Mouse (Mus musculus) hindbrain, embryonic 16.5 days (tissue): ENCODE measurements around the gene Mboat2. TPM values are rescaled to one million over a fixed set of nuclear protein-coding genes. Genes with fewer than 3 reads are reported as not detected.

ENCODE experiments used
- ATAC-seq: fragments of 200-750 bp; cut with Nextera tagmentation; 2 replicates; pipeline ENCODE4 v1.8.0; 2017; ENCODE audit warnings: moderate TSS enrichment, moderate library complexity
- H3K27ac ChIP-seq: fragments of 300-500 bp; sonication (generic); 2 replicates; pipeline ENCODE4 v1.5.1; 2014; ENCODE audit warnings: low read depth, mild to moderate bottlenecking, control low read depth, low read length, moderate library complexity
- H3K27me3 ChIP-seq: fragments of 300-500 bp; sonication (generic); replicated peaks from 2 replicates; pipeline ENCODE4 v1.6.1; 2014; ENCODE audit warnings: low read length; ENCODE audit not compliant: control insufficient read depth, insufficient read depth
- H3K36me3 ChIP-seq: fragments of 300-500 bp; sonication (generic); 2 replicates; pipeline ENCODE4 v1.6.1; 2014; ENCODE audit warnings: mild to moderate bottlenecking, low read length, moderate library complexity, mixed read lengths; ENCODE audit not compliant: control insufficient read depth, insufficient read depth
- H3K4me1 ChIP-seq: fragments of 300-500 bp; sonication (generic); 2 replicates; pipeline ENCODE4 v1.6.1; 2014; ENCODE audit warnings: low read depth, low read length; ENCODE audit not compliant: control insufficient read depth, insufficient read depth
- H3K4me2 ChIP-seq: fragments of 300-500 bp; sonication (generic); 2 replicates; pipeline ENCODE4 v1.6.1; 2014; ENCODE audit warnings: mild to moderate bottlenecking, low read length, control low read depth, moderate library complexity
- H3K4me3 ChIP-seq: fragments of 300-500 bp; sonication (generic); 2 replicates; pipeline ENCODE4 v1.5.1; 2014; ENCODE audit warnings: mild to moderate bottlenecking, low read length, control low read depth, moderate library complexity
- H3K9ac ChIP-seq: fragments of 300-500 bp; sonication (generic); 2 replicates; pipeline ENCODE4 v1.6.1; 2014; ENCODE audit warnings: low read depth, mild to moderate bottlenecking, control low read depth, low read length, moderate library complexity
- H3K9me3 ChIP-seq: fragments of 300-500 bp; sonication (generic); 2 replicates; pipeline ENCODE4 v1.6.1; 2014; ENCODE audit warnings: mild to moderate bottlenecking, low read length, moderate library complexity; ENCODE audit not compliant: control insufficient read depth
- WGBS: fragments of 180-500 bp; shearing (Covaris S2); extraction: QIAGEN DNeasy Blood & Tissue Kit; methylation state at CpG from one replicate; pipeline ENCODE4 v1.1.7; 2014; 5-methylcytosine and 5-hydroxymethylcytosine counted together
- polyA plus RNA-seq: library from polyadenylated mRNA; unstranded; fragments of >200 nt; fragmentation: Nextera tagmentation; extraction: Ambion mirVana; gene quantifications from 2 replicates; pipeline ENCODE4 v1.2.1, GENCODE M21; 2015

Mboat2 gene
- polyA plus RNA-seq, 1 experiment from 2014 or later: 68.6 TPM

DNA sequence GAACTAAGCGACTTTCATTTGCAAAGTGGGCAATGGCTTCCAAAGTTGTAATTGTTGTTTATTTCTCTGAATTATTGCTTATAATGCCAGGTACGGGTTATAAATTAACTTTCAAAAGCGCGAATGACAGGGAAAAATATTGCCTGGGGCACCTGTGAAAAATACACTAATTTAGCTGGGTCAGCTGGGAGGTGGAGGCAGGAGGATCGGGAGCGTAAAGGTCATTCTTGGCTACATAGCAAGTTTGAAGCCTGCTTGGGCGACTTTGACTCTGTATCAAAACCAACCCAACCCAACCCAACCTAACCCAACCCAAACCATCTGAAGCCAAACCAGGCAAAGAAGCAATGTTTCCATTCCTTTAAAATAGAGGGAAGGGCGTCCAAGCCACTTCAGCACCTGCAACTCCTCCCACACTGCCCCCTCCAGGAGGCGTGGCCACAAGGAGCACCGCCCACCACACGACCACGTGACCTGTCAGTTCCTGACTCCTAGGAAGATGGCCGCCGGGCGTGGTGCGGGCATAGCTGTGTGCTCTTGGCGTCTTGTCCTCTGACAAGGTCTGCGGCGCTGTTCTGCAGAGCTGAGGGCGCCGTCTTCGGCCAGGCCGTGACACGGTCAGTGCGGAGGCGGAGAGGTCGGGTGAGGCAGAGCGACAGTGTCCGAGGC, 143.9 kb downstream of the Mboat2 start, which contains the start of gene Kidins220:
Kidins220 (plus strand) TSS at position 480 of the 669 bp plus-strand sequence.
- Histone ChIP-seq H3K4me3 (peak within 1 kb of the TSS; percentile 86), H3K4me1 (peaks cover 7% of the 10 kb centered on the region), H3K9me3 (no peaks in the 10 kb centered on the region), H3K27me3 (no peaks in the 10 kb centered on the region), H3K4me2 (peak within 1 kb of the TSS; percentile 51), H3K36me3 (no peaks in the 10 kb centered on the region), H3K27ac (peak within 1 kb of the TSS; percentile 96), H3K9ac (peak within 1 kb of the TSS; percentile 83)
- WGBS: 16% methylated on average over 29 of the region's 29 CpGs
- ATAC-seq: peak; percentile 91

DNA sequence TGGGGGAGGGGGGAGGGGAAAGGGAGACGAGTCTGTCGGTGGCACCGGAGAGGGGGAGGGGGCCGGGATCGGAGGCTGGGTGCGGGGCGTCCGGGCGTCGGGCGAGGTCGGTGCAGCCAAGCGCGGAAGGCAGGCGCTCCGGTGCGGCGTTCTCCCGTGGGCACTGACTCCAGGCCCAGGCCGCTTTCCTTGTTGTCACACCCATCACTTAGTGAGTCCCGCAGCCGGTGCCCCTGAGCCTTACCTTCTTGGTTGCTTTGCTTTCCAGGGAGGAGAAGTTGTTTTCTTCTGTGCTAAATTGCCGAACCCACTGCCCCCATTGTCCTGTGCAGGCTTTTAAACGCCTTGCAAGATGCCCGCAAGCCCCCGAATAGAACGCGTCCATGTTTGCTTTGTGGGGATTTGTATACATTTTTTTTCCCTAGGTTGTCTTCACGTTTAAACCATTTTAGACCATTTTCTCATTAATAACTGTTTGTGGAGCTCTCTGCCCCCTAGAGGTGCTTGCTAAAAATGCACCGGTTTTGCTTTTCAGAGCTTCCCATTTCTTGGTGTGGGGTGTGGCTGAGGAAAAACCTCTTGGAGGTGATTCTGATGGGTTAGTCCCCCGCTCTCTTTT, 144.5 kb downstream of the Mboat2 start:
- Histone ChIP-seq H3K4me3 (peak overlapping the region; percentile 86), H3K27me3 (no peaks in the 10 kb centered on the region), H3K9ac (peak overlapping the region; percentile 83), H3K9me3 (no peaks in the 10 kb centered on the region), H3K4me1 (peaks cover 7% of the 10 kb centered on the region), H3K4me2 (peak overlapping the region; percentile 51), H3K36me3 (no peaks in the 10 kb centered on the region), H3K27ac (peak overlapping the region; percentile 96)
- peak; percentile 82 for ATAC-seq
- under 1% methylated on average over 27 of the region's 31 CpGs for WGBS

DNA sequence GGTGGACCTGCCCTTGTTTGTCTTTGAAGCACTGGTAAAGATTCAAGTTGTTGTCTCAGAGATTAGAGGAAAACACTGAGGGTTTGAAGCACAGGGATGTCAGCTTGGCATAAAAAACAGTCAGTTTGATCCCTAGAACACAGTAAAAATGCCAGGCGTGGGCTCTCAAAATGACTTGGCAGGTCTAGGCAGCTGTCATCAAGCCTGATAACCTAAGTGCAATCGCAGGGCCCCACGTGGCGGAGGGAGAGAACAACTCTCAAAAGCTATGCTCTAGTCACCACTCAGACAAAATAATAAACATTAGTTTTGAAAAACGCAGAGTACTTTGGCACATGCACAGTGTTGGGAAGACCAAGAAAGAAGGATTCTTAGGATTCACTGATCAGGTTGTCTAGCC, 154.5 kb downstream of the Mboat2 start:
- WGBS: 86% methylated on average over 5 of the region's 5 CpGs

DNA sequence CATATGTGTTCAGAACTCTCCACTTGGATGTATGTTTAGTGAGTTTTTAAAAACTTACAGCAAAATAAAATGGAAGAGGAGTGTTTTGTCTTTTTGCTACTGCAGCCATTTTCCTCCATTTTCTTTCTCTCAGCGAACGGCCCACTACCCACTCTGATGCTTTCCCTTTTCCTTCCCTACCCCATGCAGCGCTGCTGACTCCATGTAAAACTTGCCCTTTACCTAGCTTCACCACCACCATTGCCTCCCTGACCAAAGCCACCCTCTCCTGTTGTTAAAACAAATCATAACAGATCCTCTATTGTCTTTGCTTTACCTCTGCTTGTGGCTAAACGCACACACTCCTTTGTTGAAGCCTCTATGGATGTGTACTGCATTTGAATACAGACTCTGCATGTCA, 164.7 kb downstream of the Mboat2 start:
- no peaks in the 10 kb centered on the region for H3K27me3 ChIP-seq
- no peak overlapping the region for H3K27ac ChIP-seq
- H3K4me2 ChIP-seq: no peak overlapping the region
- H3K4me1 ChIP-seq: no peaks in the 10 kb centered on the region
- H3K36me3 ChIP-seq: peaks cover 46% of the 10 kb centered on the region
- H3K9me3 ChIP-seq: no peaks in the 10 kb centered on the region
- H3K9ac ChIP-seq: no peak overlapping the region
- ATAC-seq: no peak
- no peak overlapping the region for H3K4me3 ChIP-seq
- WGBS: 86% methylated on average over 4 of the region's 4 CpGs

More for the DNA sequence above, 154.5 kb downstream of the Mboat2 start:
- Histone ChIP-seq H3K4me1 (no peaks in the 10 kb centered on the region; the same call in 1 of the 2 replicates), H3K27ac (no peak overlapping the region), H3K27me3 (no peaks in the 10 kb centered on the region), H3K4me2 (no peak overlapping the region), H3K9me3 (no peaks in the 10 kb centered on the region), H3K36me3 (peaks cover 17% of the 10 kb centered on the region), H3K9ac (no peak overlapping the region), H3K4me3 (no peak overlapping the region)
- ATAC-seq: no peak

DNA sequence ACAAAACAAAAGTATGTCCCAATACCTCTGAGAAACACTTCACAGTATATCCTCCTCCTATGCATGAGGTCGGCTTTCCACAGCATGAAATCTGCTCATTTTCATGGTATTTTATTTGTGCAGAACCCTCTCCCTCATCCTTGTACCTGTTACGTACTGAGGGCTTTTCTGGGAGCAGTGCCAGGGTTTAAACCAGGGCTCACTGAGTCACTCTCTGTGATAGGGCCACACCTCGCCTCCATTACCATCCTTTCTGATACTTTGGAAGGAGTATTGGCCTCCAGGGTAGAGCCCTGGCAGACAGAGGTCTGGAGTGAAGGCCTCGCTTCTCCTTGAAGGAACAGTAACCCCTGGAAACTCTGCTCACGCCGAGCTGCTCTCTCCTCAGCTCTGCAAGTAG, 174.7 kb downstream of the Mboat2 start:
- peaks cover 63% of the 10 kb centered on the region for H3K36me3 ChIP-seq
- no peak overlapping the region for H3K9ac ChIP-seq
- no peak overlapping the region for H3K27ac ChIP-seq
- WGBS: 82% methylated on average over 6 of the region's 6 CpGs
- no peaks in the 10 kb centered on the region for H3K4me1 ChIP-seq
- H3K9me3 ChIP-seq: no peaks in the 10 kb centered on the region
- no peaks in the 10 kb centered on the region for H3K27me3 ChIP-seq
- no peak overlapping the region for H3K4me3 ChIP-seq
- ATAC-seq: no peak
- H3K4me2 ChIP-seq: no peak overlapping the region

DNA sequence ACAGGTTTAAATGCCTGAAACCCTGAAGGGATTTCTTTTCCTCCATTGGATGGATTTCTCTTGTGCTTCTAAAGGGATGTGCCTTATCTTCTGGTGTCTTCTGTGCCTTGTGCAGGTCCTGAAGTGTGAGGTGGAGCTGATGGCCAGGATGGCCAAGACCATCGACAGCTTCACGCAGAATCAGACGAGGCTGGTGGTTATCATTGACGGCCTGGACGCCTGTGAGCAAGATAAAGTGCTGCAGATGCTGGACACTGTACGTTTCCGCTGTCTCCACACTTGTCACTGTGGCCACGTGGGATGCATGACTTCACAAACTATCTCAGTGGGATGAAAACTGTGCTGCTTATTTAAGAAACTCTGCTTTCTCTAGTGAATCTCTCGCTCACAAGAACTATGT, 179.3 kb downstream of the Mboat2 start:
- no peaks in the 10 kb centered on the region for H3K27me3 ChIP-seq
- no peak for ATAC-seq
- no peak overlapping the region for H3K9ac ChIP-seq
- H3K27ac ChIP-seq: no peak overlapping the region
- H3K9me3 ChIP-seq: no peaks in the 10 kb centered on the region
- 90% methylated on average over 9 of the region's 9 CpGs for WGBS
- peaks cover 63% of the 10 kb centered on the region for H3K36me3 ChIP-seq
- no peak overlapping the region for H3K4me2 ChIP-seq
- no peak overlapping the region for H3K4me3 ChIP-seq
- H3K4me1 ChIP-seq: no peaks in the 10 kb centered on the region

DNA sequence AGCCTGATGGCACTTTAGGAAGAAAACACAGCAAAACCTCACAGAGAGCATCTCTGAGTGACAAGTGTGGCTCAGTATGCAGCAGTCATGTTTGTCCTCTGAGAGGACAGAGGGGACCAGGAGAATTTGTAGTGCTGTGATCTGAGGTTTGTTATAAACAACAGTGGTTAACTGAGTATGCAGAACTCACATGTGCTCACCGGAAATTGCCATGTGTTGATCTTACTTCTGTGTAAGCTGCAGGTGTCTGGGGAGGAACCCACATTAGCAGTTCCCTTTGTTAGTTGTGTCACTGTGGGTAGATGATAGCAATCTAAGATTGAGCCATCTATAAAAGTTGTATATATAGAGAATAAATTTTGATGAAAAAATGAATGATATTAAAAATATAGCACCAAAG, 179.7 kb downstream of the Mboat2 start:
- no peaks in the 10 kb centered on the region for H3K4me1 ChIP-seq
- WGBS: 90% methylated on average over 1 of the region's 1 CpGs
- no peak overlapping the region for H3K9ac ChIP-seq

DNA sequence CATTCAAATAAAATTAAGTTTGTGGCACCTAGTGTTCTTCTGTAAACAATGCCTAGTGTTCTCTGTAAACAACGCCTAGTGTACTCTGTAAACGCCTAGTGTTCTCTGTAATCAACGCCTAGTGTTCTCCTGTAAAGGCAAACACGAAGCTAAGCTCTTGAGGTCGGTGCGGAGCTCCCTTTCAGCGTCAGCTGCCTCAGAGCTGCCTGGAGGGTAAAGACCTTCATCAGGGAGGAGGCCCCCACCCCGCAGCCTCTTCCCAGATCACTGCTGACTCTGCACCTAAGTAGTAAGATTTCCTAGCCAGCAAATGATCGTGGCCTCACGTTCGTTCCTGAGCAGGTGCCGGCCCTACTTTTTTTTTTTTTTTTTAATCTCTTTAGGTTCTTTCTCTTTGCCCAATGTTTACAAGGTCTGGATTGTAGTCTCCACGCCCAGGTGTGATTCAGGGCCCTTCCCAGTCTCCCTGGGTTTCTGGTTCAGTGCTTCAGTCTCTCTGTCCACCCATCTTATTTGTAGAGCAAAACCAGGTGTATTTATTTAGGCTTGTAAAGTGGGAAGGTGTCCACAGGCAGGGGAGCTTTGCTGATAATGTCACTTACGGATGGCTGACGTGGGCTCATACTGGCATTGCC, 181.2 kb downstream of the Mboat2 start:
- ATAC-seq: no peak
- Histone ChIP-seq H3K9me3 (no peaks in the 10 kb centered on the region), H3K27me3 (no peaks in the 10 kb centered on the region), H3K4me1 (no peaks in the 10 kb centered on the region), H3K4me2 (no peak overlapping the region), H3K36me3 (peaks cover 68% of the 10 kb centered on the region), H3K9ac (no peak overlapping the region), H3K4me3 (no peak overlapping the region), H3K27ac (no peak overlapping the region)
- WGBS: 85% methylated on average over 15 of the region's 15 CpGs

More for the DNA sequence above, 179.7 kb downstream of the Mboat2 start:
- Histone ChIP-seq H3K27ac (no peak overlapping the region), H3K27me3 (no peaks in the 10 kb centered on the region), H3K4me3 (no peak overlapping the region), H3K4me2 (no peak overlapping the region), H3K9me3 (no peaks in the 10 kb centered on the region), H3K36me3 (peaks cover 63% of the 10 kb centered on the region)
- no peak for ATAC-seq
